Mouse (Mus musculus): Measurements from ENCODE around the gene Gm815.

The Gm815 gene

DNA sequence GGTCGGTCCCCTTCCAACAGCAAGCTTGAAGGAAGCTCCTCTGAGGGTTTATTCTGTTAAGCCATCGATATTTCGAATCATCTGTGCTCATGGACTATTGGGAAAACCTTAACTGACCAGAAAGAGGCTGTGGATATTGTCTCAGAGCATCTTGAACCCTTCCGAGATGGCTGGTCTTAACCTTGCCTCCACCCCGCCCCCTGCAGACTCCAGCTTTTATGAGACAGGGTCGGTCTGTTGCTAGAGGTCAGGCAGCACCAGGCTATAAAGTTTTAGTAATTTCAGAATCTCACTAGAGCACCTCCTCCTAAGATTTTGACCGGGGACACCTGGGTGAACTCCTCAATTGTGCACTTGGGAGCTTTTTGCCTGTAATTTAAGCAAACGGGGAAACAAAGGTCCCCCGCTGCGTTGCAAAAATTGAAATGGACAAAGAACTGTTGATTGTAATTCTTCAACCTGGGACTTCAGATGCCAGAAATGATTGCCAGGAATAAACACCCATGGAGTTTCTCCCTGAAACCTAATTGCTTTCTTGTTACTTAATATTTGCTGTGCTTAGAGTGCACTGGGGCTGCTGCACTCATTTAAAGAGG lies 8.4 kb upstream of the Gm815 start:
- peak; percentile 46 for DNase-seq (ENCODE audit: low read depth, low spot score)

DNA sequence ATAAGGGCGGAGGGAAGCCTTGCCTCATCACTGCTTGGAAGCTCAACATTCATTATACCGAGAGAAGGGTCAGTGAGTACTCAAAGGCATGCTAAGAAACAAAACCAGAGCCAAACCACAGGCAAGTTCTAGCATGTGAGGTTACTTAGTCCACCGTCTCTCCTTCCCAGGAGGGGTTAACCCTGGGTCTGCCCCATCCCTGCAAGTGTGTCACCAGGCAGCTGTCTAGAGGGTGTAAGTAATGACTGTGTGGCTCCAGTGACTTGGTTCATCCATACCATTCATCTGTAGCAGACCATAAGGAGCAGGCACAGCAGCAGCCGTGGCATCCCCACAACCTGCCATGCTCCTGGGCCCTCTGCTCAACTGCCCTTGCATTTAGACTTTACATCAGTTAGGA lies 5.8 kb upstream of the Gm815 start:
- DNase-seq (ENCODE audit: low read depth, low spot score) = no peak

DNA sequence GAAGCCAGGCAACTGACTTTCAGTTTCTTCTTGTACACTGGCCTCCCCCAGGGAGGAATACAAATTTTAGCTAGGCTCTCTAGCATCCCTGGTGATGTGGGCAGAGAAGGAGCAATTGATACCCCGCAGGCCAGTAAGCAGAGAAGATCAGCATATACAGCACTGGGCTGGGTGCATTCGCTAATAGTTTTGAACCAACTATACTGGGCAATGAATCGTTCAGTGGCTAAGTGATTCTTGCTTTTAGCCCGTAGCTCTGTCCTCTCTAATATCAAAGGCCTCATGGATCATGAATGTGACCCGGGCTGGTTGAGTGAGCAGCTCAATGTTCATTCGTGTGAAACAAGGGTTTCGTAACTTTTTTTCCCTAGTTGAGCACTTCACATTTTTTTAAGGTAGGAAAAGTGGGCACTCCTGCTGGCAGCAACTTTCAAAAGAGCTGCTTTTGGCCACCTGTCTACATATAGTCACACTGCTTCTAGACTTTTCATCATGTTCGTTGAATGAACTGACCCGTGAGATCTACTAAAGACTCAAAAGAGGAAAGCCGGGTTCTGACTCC lies 3.7 kb upstream of the Gm815 start:
- no peak for DNase-seq (ENCODE audit: low read depth, low spot score)

DNA sequence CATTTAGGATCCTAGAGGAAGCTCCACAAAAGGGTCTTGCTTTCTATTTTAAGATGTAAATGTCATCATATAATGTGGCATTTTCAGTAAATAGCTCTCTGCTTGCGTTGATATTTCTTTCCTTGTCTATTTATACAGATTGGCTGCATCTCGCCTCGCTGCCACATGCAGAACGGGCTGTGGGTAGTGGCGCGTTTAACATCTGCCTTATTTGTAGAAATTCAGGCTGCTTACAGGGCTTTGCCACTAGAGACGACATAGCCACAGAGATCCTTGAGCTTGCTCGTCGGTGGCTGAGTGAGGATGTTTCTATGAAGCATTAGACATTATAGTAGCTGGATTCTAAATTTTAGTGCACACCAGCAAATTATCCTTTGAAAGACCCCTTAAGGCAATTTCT lies 2.5 kb downstream of the Gm815 start:
- DNase-seq (ENCODE audit: low read depth, low spot score) = no peak

DNA sequence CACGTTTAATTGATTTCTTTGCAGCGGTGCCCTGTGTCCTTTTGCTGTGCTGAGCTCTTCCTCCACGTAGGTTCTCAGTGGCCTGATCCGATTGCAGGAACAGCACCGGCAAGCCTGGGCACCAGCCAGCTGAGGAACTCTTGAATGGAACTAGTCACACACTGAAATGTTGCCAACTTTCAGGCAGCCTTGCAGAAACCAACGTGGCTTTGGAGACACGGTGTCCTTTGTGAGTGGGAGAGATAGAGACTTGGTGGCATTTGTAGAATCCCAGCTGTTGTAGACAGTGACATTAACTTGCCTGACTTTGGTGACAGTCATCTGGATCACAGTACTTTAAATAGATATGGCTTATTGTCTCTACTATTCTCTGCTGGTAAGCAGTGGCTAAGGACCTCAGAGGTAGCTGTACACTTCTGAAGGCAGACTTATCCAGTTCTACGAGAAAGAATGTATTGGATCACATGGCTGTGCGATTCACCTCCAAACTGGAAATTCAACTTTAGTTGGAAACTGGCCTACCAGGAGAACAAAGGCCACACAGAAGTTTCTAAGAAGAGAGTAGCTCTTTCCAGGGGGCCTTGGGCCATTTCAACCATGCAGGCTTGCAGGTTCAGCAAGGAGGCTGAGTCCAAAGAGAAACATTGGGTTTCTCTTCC lies 5.8 kb downstream of the Gm815 start:
- DNase-seq (ENCODE audit: low read depth, low spot score) = no peak

DNA sequence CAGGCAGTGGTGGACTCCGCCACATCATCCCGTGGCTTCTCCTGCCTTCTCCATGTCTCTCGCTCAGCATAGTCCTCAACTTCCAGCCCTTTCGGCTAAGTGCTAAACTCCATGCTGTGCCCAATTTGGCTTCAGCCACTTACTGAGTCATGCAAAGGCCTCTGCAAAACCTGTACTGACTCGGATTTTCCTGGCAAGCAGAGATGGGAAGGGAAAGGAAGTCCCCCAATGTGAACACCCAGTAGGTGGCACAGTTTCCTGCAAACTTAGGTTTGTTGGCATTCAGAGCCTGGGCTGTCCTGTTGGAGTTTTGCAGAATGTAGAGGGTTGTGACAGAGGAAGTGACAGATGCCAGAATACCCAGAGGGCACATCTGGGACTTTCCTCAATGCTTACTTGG lies 7.2 kb downstream of the Gm815 start:
- DNase-seq (ENCODE audit: low read depth, low spot score) = no peak

DNA sequence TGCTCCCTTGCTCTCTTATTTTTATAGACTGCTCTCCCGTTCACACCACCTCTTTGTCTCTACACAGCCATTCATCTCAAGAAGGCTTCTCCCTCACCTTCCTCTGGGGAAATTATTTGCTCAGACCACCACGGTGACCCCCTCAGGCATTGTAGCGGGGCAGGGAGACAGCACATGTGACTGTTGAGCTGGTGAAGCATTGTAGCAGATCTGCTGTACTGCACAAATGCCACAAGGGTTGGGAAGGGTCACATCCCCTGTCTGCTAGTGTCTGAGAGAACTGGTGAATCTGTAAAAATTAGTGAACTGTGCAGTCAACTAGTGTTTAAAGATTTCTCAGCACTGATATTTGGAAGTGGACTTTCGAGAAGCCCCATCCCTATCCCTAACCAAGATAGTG lies 16.5 kb downstream of the Gm815 start:
- no peak for DNase-seq (ENCODE audit: low read depth, low spot score)

DNA sequence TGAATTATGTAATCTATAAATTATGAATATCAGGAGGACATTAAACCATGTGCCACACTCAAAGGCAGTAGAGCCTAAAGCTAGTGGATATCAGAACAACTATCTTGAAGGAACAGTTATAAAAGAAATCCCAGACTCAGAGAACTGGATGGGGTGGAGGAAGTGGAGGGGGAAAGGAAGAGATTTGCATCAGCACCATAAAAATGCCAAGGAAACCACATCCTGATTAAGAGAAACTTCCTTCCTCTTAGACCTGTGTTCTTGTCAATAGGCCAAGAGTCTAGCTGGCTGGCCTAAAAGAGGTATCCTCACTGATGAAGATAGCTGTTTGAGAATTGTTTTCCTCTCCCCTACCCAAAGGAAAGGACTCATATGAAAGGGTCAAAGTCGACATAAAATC lies 28.6 kb downstream of the Gm815 start:
- DNase-seq (ENCODE audit: low read depth, low spot score) = no peak

DNA sequence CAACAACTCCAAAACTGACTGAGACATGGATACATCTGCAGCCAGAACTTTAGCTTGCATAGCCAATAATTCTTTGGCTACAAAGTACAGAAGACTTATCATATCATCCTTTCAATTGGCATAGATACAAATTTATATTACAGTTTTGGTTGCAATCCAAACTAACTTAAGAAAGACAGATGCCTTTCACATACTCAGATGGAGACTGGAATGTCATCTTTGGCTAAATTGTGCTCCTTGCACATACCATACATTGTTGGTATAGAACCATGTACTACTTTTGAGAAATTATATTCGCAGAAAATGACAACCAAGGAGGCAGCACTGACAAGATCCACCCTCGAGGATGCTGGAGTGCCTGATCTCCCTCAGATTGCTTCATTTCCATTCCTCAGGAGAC lies 35.1 kb downstream of the Gm815 start:
- no peak for DNase-seq (ENCODE audit: low read depth, low spot score)

DNA sequence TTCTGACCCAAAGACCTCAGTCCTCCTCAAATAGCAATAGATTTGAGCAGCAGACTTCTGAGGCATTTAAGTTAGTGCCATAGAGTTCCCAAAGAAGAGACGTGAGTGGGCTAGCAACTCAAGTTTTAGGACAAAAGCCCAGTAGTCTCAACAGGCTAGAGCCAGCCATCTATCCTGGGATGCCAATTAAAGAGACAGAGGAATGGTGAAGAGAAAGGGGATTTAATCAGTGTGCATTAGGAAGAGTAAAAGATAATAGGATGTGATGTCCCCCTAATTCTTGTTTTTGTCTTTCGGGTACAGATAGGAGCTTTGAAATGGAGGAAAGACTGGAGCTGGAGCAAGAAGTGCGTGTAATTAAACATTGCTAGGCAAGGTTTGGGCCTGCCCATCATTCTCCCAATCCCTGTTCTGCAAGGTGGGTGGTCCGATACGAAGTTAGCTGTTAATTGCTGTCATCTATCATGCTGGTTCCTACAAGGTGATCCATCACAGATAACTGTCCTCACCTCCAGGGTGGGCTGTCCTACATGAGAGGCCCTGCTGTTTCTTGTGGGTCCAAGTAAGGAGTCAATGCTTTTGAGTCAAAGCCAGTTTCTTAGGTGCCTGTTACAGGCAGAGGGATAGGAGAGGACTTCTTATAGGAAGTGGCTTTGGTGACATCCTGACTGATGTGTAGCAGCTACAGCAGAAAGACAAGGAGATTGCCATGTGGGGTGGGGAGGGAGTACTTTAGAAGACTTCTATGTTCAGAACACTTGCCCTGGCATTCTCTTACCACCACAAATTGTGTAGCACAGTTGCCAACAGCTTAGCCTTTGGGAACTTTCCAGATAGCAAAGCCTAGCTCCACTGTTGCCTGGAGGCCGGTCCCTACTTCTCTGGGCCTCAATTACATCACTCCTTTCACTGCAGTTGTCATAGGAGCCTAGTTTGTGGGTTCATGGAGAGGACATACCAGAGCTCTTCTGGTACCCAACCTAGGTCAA lies 44.9 kb downstream of the Gm815 start:
- peak; percentile 3 for DNase-seq (ENCODE audit: low read depth, low spot score)

DNA sequence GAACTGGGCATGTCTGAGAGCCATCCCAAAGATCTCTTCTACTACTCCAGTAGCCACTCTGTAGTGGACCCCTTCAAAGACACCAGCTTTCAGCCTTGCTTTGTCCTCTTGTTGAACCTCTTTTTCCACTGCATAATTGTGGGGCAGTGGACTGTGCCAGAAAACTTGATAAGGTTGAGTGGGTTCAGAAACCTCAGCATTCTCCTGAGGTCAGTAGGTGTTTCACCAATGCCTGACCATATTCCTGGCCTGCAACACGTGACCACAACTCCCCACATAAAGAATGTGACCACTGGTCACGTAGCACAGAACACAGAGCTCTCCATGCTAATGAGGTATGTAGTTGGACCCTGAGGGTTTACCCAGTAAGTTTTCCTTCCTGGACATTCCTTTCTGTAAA lies 48.5 kb downstream of the Gm815 start:
- DNase-seq (ENCODE audit: low read depth, low spot score) = no peak

Measured in ZHBTc4 (cell line).